9 mouse cellular contexts compared by ENCODE assay signal in the genomic region with DNA sequence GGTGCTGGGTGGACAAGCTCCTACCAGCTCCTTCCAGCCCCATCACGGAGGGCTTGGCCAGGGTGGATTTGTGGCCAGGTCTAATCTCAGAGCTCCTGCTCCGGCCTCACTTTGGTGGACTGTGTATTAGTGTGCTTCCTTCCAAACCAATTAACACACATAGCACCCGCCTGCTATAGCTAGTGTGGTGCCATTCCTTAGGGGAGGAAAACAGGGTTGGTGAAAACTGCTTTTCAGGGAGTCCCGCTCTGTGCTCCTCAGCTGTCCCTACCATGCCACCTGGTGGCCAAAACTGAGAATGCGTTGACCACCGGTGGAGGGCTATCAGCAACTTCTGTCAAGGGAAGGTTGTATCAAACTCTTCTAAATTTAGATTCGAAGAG. TPM values are rescaled to one million over a fixed set of nuclear protein-coding genes. Genes with fewer than 3 reads are reported as not detected.
A peak's percentile ranks its signal among the peaks of the same experiment; 100 is the strongest.
DNase-seq lines count a peak whose midpoint lies in the region; ATAC-seq and TF ChIP-seq lines count a peak whose summit lies in the region.
"Had no signal": no experiment of that assay in that cellular context is flagged by ENCODE, and none has a peak within 500 bp of the region (broad histone marks: within the 10 kb centered on the region; RNA-seq: fewer than 3 reads in every experiment).

No protein-coding gene starts in this region.

- H3K36me3 ChIP-seq in lung, embryonic 14.5 days (ENCODE audit: insufficient read depth), result no peaks in the 10 kb centered on the region
- H3K36me3 ChIP-seq in thymus, adult 2 months (ENCODE audit: control insufficient read depth, insufficient read depth, low read length), result peaks cover 1% of the 10 kb centered on the region; the same call in 1 of the 2 replicates

- ATAC-seq in lung, embryonic 14.5 days (ENCODE audit: insufficient read depth), result peak; percentile 68

- 31% methylated on average over 7 of the region's 7 CpGs for WGBS in lung, embryonic 14.5 days
- 20% methylated on average over 7 of the region's 7 CpGs for WGBS in olfactory bulb, adult 2 months
- 37% methylated on average over 7 of the region's 7 CpGs for WGBS in thymus, adult 2 months

- H3K4me2 ChIP-seq in lung, embryonic 14.5 days, result no peak overlapping the region

- peak; percentile 74 for DNase-seq in MN1 (ENCODE audit: low spot score)
- DNase-seq in cerebellum, adult 8-10 months, result peak; percentile 57
- peak; percentile 77 for DNase-seq in forelimb bud, embryonic 11.5 days (ENCODE audit: low read depth, low spot score)
- peak; percentile 95 for DNase-seq in heart, postnatal 4 days
- DNase-seq in layer of hippocampus, adult 18-20 months (ENCODE audit: low spot score in 2 of 2), result peak; percentile 53 to 84
- peak; percentile 91 for DNase-seq in lung, embryonic 14.5 days
- peak; percentile 87 for DNase-seq in thymus, adult 2 months

- no peaks in the 10 kb centered on the region for H3K27me3 ChIP-seq in lung, embryonic 14.5 days (ENCODE audit: insufficient read depth, low read length)
- H3K27me3 ChIP-seq in thymus, adult 2 months (ENCODE audit: control insufficient read depth, insufficient read depth, low read length), result no peaks in the 10 kb centered on the region

- H3K27ac ChIP-seq in lung, embryonic 14.5 days (ENCODE audit: low read depth), result no peak overlapping the region
- H3K27ac ChIP-seq in olfactory bulb, adult 2 months (ENCODE audit: insufficient read depth, low read depth, low read length), result no peak overlapping the region
- no peak overlapping the region for H3K27ac ChIP-seq in thymus, adult 2 months (ENCODE audit: control insufficient read depth, insufficient read depth, low read length)

- H3K9me3 ChIP-seq in lung, embryonic 14.5 days (ENCODE audit: low read depth, low read length), result no peaks in the 10 kb centered on the region

- no peak overlapping the region for H3K4me3 ChIP-seq in lung, embryonic 14.5 days (ENCODE audit: low read depth, low read length)
- H3K4me3 ChIP-seq in olfactory bulb, adult 2 months (ENCODE audit: insufficient read depth, low read depth, low read length), result no peak overlapping the region
- H3K4me3 ChIP-seq in thymus, adult 2 months (ENCODE audit: control insufficient read depth, insufficient read depth, low read length), result no peak overlapping the region

- peak; percentile 97 for TF ChIP-seq CTCF in lung, embryonic 14.5 days (IDR thresholded peaks at IDR 0.05; ENCODE audit: low read depth)
- peak; percentile 72 for TF ChIP-seq CTCF in olfactory bulb, adult 2 months (IDR thresholded peaks at IDR 0.05; ENCODE audit: insufficient read depth, low read depth, low read length)
- TF ChIP-seq CTCF in thymus, adult 2 months (IDR thresholded peaks at IDR 0.05; ENCODE audit: borderline replicate concordance, control insufficient read depth, extremely low read depth, insufficient read depth, low read length, poor library complexity), result peak; percentile 77; the same call in 1 of the 2 replicates

- no peak overlapping the region for H3K9ac ChIP-seq in lung, embryonic 14.5 days

- H3K4me1 ChIP-seq in lung, embryonic 14.5 days (ENCODE audit: insufficient read depth), result no peaks in the 10 kb centered on the region
- peaks cover 13% of the 10 kb centered on the region for H3K4me1 ChIP-seq in olfactory bulb, adult 2 months (ENCODE audit: control insufficient read depth, insufficient read depth, low read length)
- H3K4me1 ChIP-seq in thymus, adult 2 months (replicated peaks; ENCODE audit: control insufficient read depth, insufficient read depth, low read length), result no peaks in the 10 kb centered on the region

- TF ChIP-seq POLR2A in olfactory bulb, adult 2 months (IDR thresholded peaks at IDR 0.05; ENCODE audit: insufficient read depth, low read depth, low read length), result no peak
- TF ChIP-seq POLR2A in thymus, adult 2 months (IDR thresholded peaks at IDR 0.05; ENCODE audit: control insufficient read depth, extremely low read depth, insufficient read depth, low read length, poor library complexity), result no peak

RNA-seq across cellular contexts. Expression of a gene that starts 42.1 kb away (rescaled TPM):
- total RNA-seq in heart, postnatal 4 days (2021), result not detected
- not detected for total RNA-seq in layer of hippocampus, adult 18-20 months (2021)
- polyA plus RNA-seq in lung, embryonic 14.5 days (2014; fragmentation: Nextera tagmentation; extraction: Ambion mirVana), result not detected in 2 replicates
- not detected in 2 replicates for polyA plus RNA-seq in olfactory bulb, adult 2 months (2012; ENCODE audit: insufficient read depth, insufficient read length, low replicate concordance, missing spikeins)
- polyA plus RNA-seq in thymus, adult 2 months (2012; rRNA removed), result not detected in 2 replicates
- polyA plus RNA-seq: gonadal fat pad, adult 2 months had no signal

RNA-seq across cellular contexts. Expression of a gene that starts 58.6 kb away (rescaled TPM):
- not detected for total RNA-seq in heart, postnatal 4 days (2021)
- not detected for total RNA-seq in layer of hippocampus, adult 18-20 months (2021)
- polyA plus RNA-seq in lung, embryonic 14.5 days (2014; fragmentation: Nextera tagmentation; extraction: Ambion mirVana), result not detected in 2 replicates
- not detected in 2 replicates for polyA plus RNA-seq in olfactory bulb, adult 2 months (2012; ENCODE audit: insufficient read depth, insufficient read length, low replicate concordance, missing spikeins)
- not detected in 2 replicates for polyA plus RNA-seq in thymus, adult 2 months (2012; rRNA removed)
- polyA plus RNA-seq: gonadal fat pad, adult 2 months had no signal
